Mouse (Mus musculus): Measurements from ENCODE around the gene Fndc8.

DNA sequence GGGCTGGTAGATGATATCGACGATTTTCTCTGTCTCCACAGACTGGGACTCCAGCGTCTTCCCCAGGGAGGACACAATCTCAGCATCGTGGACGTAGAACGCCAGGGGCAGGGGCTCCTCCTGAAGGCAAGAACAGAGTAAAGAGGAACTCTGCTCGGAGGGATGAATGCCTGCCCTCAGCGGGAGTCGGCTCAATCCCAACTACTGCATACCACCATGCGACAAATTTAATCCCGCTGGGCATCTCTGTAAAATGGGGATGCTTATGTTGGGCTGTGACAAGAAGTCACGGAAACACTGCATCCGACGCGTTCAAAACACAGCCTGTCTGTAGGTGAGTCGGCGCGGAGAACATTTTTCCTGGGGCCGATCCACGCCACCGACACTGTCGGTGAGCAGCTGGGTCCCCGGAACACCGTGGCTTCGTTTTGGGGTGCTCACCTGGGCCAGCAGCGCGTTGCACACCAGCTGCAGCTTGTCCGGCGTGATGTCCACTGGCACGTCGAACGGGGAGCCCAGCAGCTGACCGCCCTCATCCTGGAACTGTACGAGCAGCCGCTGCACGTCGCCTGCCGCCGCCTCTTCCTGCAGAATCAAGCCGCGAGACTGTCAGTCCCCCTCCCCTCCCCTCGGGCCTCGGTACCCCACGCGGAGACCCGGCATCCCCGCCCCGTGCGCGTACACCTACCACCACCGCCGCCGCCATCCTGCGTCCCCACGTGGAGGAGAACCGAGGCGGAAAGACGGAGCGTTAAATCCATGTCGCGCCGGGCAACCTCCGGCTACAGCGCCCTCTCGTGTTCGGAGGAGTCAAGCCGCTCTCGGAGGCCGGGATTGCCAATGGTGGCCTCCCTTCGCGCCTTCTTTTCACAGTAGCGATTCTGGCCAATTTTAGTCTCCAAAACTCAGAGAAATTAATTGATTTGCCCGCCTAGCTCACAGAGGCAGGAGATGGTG lies 16.0 kb downstream of the Fndc8 start, which contains the start of gene Nle1:
- TF ChIP-seq ZC3H11A (IDR thresholded peaks at IDR 0.05; ENCODE audit: borderline replicate concordance, low read depth, low read length) (no peak), CHD2 (IDR thresholded peaks at IDR 0.05; ENCODE audit: low read depth, low read length) (no peak)

Data from ES-E14 (cell line).